1 mouse cellular context compared by ENCODE assay signal in the genomic region with DNA sequence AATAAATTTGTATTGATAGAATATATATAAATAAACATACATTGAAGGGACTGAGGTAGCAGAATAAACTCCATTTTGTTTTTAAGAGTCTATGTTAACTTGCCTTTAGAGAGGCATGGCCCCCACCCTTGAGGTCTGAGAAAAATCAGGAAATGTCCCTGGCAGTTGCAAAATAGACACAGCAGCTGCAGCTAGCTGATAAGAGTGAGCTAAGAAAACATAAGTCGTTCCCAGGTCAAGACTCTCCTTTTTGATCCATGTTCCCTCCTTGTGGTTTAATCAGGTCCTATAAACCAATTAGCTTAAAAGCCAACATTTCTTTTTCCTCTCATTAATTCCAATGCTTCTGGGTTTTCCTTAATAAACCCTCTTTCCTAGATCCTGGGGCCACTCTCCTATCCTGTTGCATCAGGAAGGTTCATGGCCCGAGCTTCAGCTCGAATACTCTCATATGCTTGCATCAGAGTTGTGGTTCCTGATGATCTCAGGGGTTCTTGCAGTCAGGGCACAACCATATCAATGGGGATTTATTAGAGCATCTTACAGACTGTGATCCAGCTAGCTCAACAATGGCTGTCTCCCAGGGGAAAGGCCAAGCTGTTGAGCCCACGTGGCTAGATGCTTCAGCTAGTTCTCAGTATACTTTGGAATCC.
TF ChIP-seq lines count a peak whose summit lies in the region.

No protein-coding gene starts in this region.

TF ChIP-seq in MEL, 35 proteins besides CTCF, POLR2A, EP300 and RAD21 (continued from another document):
- TF ChIP-seq RCOR1 (IDR thresholded peaks at IDR 0.05; ENCODE audit: low read depth, low read length) = peak; percentile 87
- TF ChIP-seq UBTF (IDR thresholded peaks at IDR 0.05; ENCODE audit: borderline replicate concordance, insufficient read depth, low read depth, low read length) = no peak
- no peak for TF ChIP-seq BHLHE40 (IDR thresholded peaks at IDR 0.05; ENCODE audit: borderline replicate concordance, low read depth, low read length)
- peak; percentile 96 for TF ChIP-seq TAL1 (IDR thresholded peaks at IDR 0.05; ENCODE audit: low read length)
- TF ChIP-seq ELF1 (IDR thresholded peaks at IDR 0.05; ENCODE audit: low read depth, low read length) = peak; percentile 39; the same call in 1 of the 2 replicates
- TF ChIP-seq MAZ (IDR thresholded peaks at IDR 0.05; ENCODE audit: low read depth, low read length) = peak; percentile 96
- TF ChIP-seq GATA1 (IDR thresholded peaks at IDR 0.05; ENCODE audit: low read depth, low read length) = peak; percentile 92
- TF ChIP-seq TCF12 (IDR thresholded peaks at IDR 0.05; ENCODE audit: low read depth, low read length) = peak; percentile 95
- TF ChIP-seq MYB (IDR thresholded peaks at IDR 0.05; ENCODE audit: low read depth, low read length) = peak; percentile 54; the same call in 1 of the 2 replicates
- no peak for TF ChIP-seq POLR2AphosphoS2 (IDR thresholded peaks at IDR 0.05; ENCODE audit: low read length)
- TF ChIP-seq NELFE (IDR thresholded peaks at IDR 0.05; ENCODE audit: low read depth, low read length) = no peak
- TF ChIP-seq MYC (IDR thresholded peaks at IDR 0.05; ENCODE audit: low read depth, low read length) = no peak
- no peak for TF ChIP-seq SIN3A (IDR thresholded peaks at IDR 0.05; ENCODE audit: low read length)
